Mouse (Mus musculus) CH12.LX (cell line): ENCODE data around the gene Dcaf6. TPM values are rescaled to one million over a fixed set of nuclear protein-coding genes. Genes with fewer than 3 reads are reported as not detected.
A peak's percentile ranks its signal among the peaks of the same experiment; 100 is the strongest.

Source experiments
- DNase-seq: peaks from one replicate; pipeline ENCODE4 v3.0.0-alpha.2; 2013; ENCODE audit errors: extremely low read depth
- H3K27ac ChIP-seq: 2 replicates; pipeline ENCODE4 v1.5.1; 2012; ENCODE audit warnings: low read depth, mild to moderate bottlenecking, control low read depth, moderate library complexity; ENCODE audit not compliant: insufficient read depth
- H3K27me3 ChIP-seq: replicated peaks from 2 replicates; pipeline ENCODE3; 2012; ENCODE audit warnings: inconsistent platforms
- H3K36me3 ChIP-seq, 2 experiments: replicated peaks in 1 of 2; 2 replicates each; pipeline versions ENCODE3 to v1.6.1; 2012; ENCODE audit warnings: inconsistent platforms in 1 of 2, low read length in 1 of 2, mild to moderate bottlenecking in 1 of 2, mixed read lengths in 1 of 2, moderate library complexity in 1 of 2; ENCODE audit not compliant: control insufficient read depth in 1 of 2, insufficient read depth in 1 of 2
- H3K4me1 ChIP-seq, 2 experiments: 2 replicates each; pipeline ENCODE4 v1.6.1; 2012; ENCODE audit warnings: inconsistent platforms in 1 of 2, moderate library complexity in 1 of 2; ENCODE audit not compliant: insufficient read depth in 2 of 2, control insufficient read depth in 1 of 2
- H3K4me2 ChIP-seq: 2 replicates; pipeline ENCODE4 v1.6.1; 2012; ENCODE audit warnings: low read depth, mild to moderate bottlenecking, control low read depth; ENCODE audit not compliant: poor library complexity, insufficient read depth, severe bottlenecking
- H3K4me3 ChIP-seq, 3 experiments: fragments of 150-350 bp in 1 of 3; sonication (generic) in 1 of 3; replicated peaks in 1 of 3; 2 replicates each; pipeline versions ENCODE3 to v1.5.1; 2011 to 2012; ENCODE audit warnings: low read depth in 2 of 3, low read length in 2 of 3, mild to moderate bottlenecking in 2 of 3, moderate library complexity in 2 of 3, control low read depth in 1 of 3, improper control_type of control experiment in 1 of 3, inconsistent platforms in 1 of 3, mixed read lengths in 1 of 3; ENCODE audit not compliant: poor library complexity in 1 of 3
- H3K79me2 ChIP-seq: replicated peaks from 2 replicates; pipeline ENCODE4 v1.6.1; 2012; ENCODE audit warnings: mild to moderate bottlenecking, moderate library complexity; ENCODE audit not compliant: control insufficient read depth, poor library complexity, insufficient read depth, severe bottlenecking; ENCODE audit errors: extremely low read depth
- H3K9ac ChIP-seq: 2 replicates; pipeline ENCODE4 v1.6.1; 2012; ENCODE audit warnings: low read depth, mild to moderate bottlenecking, control low read depth, moderate library complexity; ENCODE audit not compliant: insufficient read depth
- H3K9me3 ChIP-seq: replicated peaks from 2 replicates; pipeline ENCODE3; 2012; ENCODE audit warnings: low read length, inconsistent platforms, mixed read lengths
- E2F4 ChIP-seq: IDR thresholded peaks from 2 replicates; pipeline ENCODE4 v1.6.1; 2011; ENCODE audit warnings: low read depth, low read length, improper control_type of control experiment; ENCODE audit not compliant: insufficient replicate concordance
- EP300 ChIP-seq: IDR thresholded peaks from 2 replicates; pipeline ENCODE4 v1.6.1; 2011; ENCODE audit warnings: low read length, improper control_type of control experiment
- ETS1 ChIP-seq: conservative IDR thresholded peaks from 2 replicates; pipeline ENCODE4 v1.6.1; 2012; ENCODE audit warnings: low read depth, mild to moderate bottlenecking, inconsistent platforms, low read length, improper control_type of control experiment, moderate library complexity
- MAX ChIP-seq: IDR thresholded peaks from 2 replicates; pipeline ENCODE4 v1.6.1; 2011; ENCODE audit warnings: low read length, improper control_type of control experiment
- NELFE ChIP-seq: IDR thresholded peaks from 2 replicates; pipeline ENCODE4 v1.6.1; 2011; ENCODE audit warnings: low read depth, low read length, improper control_type of control experiment
- NRF1 ChIP-seq: IDR thresholded peaks from 2 replicates; pipeline ENCODE4 v1.6.1; 2014; ENCODE audit warnings: low read depth, mild to moderate bottlenecking, inconsistent platforms, low read length, improper control_type of control experiment, moderate library complexity
- POLR2A ChIP-seq: IDR thresholded peaks from 2 replicates; pipeline ENCODE4 v1.6.1; 2011; ENCODE audit warnings: low read depth, mild to moderate bottlenecking, improper control_type of control experiment, low read length
- POLR2AphosphoS2 ChIP-seq: IDR thresholded peaks from 2 replicates; pipeline ENCODE4 v1.6.1; 2011; ENCODE audit warnings: low read depth, low read length, improper control_type of control experiment
- RCOR1 ChIP-seq: conservative IDR thresholded peaks from 2 replicates; pipeline ENCODE4 v1.6.1; 2012; ENCODE audit warnings: low read depth, mild to moderate bottlenecking, inconsistent platforms, low read length, improper control_type of control experiment
- SIN3A ChIP-seq: IDR thresholded peaks from 2 replicates; pipeline ENCODE4 v1.6.1; 2012; ENCODE audit warnings: low read length, improper control_type of control experiment, inconsistent platforms
- TCF12 ChIP-seq: IDR thresholded peaks from 2 replicates; pipeline ENCODE4 v1.6.1; 2014; ENCODE audit warnings: low read depth, mild to moderate bottlenecking, inconsistent platforms, low read length, improper control_type of control experiment
- UBTF ChIP-seq: IDR thresholded peaks from 2 replicates; pipeline ENCODE4 v1.6.1; 2012; ENCODE audit warnings: low read depth, mild to moderate bottlenecking, inconsistent platforms, low read length, improper control_type of control experiment, moderate library complexity
- ZMIZ1 ChIP-seq: IDR thresholded peaks from 2 replicates; pipeline ENCODE4 v1.6.1; 2012; ENCODE audit warnings: low read depth, mild to moderate bottlenecking, inconsistent platforms, low read length, improper control_type of control experiment
- ZNF384 ChIP-seq: IDR thresholded peaks from 2 replicates; pipeline ENCODE4 v1.6.1; 2012; ENCODE audit warnings: low read depth, low read length, improper control_type of control experiment, inconsistent platforms
- dilution Hi-C: fragments of 300-500 bp; cut with MboI; formaldehyde crosslinking; loops from 2 replicates; pipeline ENCODE4 v1.14.3; 2020; ENCODE audit warnings: low sequenced_read_pairs; ENCODE audit not compliant: extremely low pct_unique_long_range_greater_than_20kb, extremely low pct_ligation_motif_present
- in situ Hi-C: fragments of 300-500 bp; cut with MboI; formaldehyde crosslinking; loops from 3 replicates; pipeline ENCODE4 v1.14.3; 2019; ENCODE audit warnings: low sequenced_read_pairs, low pct_ligation_motif_present, low pct_unique_long_range_greater_than_20kb, mixed read lengths
- polyA plus RNA-seq: library from polyadenylated mRNA; unstranded; fragments of >175 nt; gene quantifications from 2 replicates; pipeline ENCODE4 v1.2.1, GENCODE M21; 2012; ENCODE audit warnings: low read depth; ENCODE audit not compliant: insufficient read length
- total RNA-seq, 2 experiments: library from RNA; depleted of rRNA; stranded (reverse); fragments of 300-350 nt in 1 of 2; fragments of >200 nt in 1 of 2; gene quantifications; 2 replicates each; pipeline ENCODE4 v1.2.3; 2012 to 2014

The Dcaf6 gene
- total and polyA plus RNA-seq, 3 experiments: 3.7 to 4.1 (median 4.1) TPM

DNA sequence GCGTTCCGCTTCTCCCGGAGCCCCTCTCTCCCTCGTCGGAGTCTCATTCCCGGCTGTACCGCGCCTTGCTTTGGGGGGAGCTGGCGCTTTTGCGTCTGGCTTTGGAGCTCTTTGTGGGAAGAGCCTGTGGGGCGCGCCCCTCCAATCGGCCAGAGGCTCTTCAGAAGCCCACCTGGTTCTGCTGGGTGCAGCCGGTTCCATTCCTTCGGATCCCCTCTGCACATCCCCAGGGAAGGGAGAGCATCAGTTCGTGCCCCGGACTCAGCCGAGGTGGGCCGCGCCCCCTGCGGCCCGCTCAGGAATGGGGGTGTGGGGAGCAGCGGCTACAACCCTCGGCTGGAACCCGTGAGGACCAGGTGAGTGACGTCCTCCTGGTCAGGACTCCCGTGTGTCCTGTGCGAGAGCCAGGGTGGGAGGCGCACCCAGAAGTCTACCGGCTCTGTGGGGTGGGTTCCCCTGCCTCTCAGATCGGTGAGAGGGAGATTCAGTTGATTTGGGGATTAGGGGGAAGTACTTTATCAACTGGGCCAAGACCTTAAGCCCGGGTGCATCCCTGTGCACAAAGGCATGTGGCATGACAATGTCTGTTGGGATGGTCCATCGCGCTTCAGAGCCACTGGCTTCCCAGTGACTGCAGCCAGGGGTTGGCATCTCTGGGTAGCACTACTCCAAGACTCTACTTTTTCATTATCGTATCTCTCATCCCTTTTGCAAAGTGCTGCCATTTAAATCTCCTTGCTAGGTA is 177.9 kb downstream of the Dcaf6 start:
- Histone ChIP-seq H3K79me2 (no peaks in the 10 kb centered on the region), H3K27me3 (peaks cover 35% of the 10 kb centered on the region), H3K4me1 (peaks cover 6 to 16% of the 10 kb centered on the region in 2 experiments), H3K4me2 (peak overlapping the region; percentile 95), H3K36me3 (no peaks in the 10 kb centered on the region), H3K9ac (peak overlapping the region; percentile 16), H3K9me3 (no peaks in the 10 kb centered on the region), H3K4me3 (peak overlapping the region in 2 of 3 experiments; percentile 50 to 56), H3K27ac (no peak overlapping the region)
- DNase-seq: no peak
- TF ChIP-seq NELFE (no peak), SIN3A (no peak), E2F4 (no peak), TCF12 (no peak)
- in situ Hi-C loops (no loop called here), dilution Hi-C loops (no loop called here)

DNA sequence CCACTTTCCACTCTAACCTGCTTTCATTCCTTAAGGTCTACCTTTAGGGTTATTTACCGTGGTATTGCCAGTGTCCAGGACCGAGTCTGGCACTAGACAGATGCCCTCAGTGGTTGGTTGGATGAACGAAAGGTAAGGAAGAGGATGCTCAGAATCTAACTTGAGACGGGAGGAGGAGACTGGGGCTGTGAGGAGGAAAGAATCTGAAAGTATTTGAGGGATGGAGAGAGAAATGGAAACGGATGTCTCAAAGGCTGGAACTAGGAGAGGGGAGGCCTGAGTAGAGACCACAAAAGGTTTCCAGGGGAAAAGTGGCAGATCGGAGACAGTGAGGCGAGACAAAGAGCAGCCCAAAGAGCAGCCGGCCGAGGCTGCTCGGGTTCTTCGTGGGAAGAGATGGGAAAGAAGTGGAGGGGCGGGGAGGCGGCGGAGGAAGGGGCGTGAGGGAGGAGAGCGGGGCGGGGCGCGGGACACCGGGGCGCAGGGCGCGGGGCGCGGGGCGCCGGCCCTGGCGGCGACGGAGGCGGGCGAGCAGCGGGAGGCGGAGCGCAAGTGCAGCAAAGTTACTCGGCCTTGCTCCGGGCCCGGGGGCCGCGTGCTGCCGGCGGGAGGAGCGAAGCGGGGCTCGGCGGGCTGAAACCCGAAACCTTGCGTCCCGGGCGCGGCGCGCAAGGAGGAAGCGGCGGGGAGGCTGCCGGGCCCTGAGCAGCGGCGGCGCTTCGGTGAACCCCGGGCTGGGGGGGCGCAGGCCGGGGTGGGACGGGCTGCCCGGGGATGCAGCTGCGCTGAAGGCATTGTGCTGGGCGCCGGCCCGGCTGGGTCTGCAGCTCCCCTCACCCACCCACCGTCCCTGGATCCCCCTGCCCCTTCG is 178.7 kb downstream of the Dcaf6 start:
- dilution Hi-C loops: no loop called here
- no peaks in the 10 kb centered on the region for H3K9me3 ChIP-seq
- TF ChIP-seq POLR2AphosphoS2: no peak
- no peak for TF ChIP-seq POLR2A
- TF ChIP-seq NRF1: peak; percentile 24; the same call in 1 of the 2 replicates
- TF ChIP-seq TCF12: no peak
- no peak for TF ChIP-seq ZNF384
- peak; percentile 83 for TF ChIP-seq UBTF
- no peak for TF ChIP-seq ETS1
- TF ChIP-seq EP300: no peak
- TF ChIP-seq, all 38 proteins: peak for 2
- Histone ChIP-seq H3K4me2 (peak overlapping the region; percentile 95), H3K27ac (no peak overlapping the region), H3K36me3 (no peaks in the 10 kb centered on the region), H3K4me3 (peak overlapping the region in 2 of 3 experiments; percentile 50 to 56), H3K27me3 (peaks cover 35% of the 10 kb centered on the region), H3K4me1 (peaks cover 6 to 16% of the 10 kb centered on the region in 2 experiments), H3K9ac (peak overlapping the region; percentile 16), H3K79me2 (no peaks in the 10 kb centered on the region)
- in situ Hi-C loops: no loop called here
- no peak for DNase-seq

DNA sequence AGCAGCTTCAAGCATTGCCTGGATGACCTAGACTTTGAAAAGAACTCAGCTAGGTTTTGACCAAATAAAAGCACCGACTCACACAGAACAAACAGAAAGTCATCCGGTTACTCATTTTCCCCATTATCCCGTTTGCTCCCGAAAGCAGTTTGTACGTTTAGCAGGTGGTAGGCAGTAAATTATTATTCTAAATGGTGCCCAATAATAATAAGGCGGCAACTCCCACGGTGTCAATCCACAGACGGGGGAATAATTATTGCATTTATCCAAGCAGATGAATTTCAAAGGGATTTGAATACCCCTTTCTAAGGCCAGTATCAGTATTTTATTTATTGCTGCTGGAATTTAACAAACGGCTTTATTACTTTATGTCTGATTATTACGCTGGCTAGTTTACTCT is 179.5 kb downstream of the Dcaf6 start:
- no peaks in the 10 kb centered on the region for H3K79me2 ChIP-seq
- no peak overlapping the region for H3K9ac ChIP-seq
- H3K36me3 ChIP-seq: no peaks in the 10 kb centered on the region
- no peak overlapping the region for H3K4me2 ChIP-seq
- peaks cover 35% of the 10 kb centered on the region for H3K27me3 ChIP-seq
- H3K9me3 ChIP-seq: no peaks in the 10 kb centered on the region
- no peak overlapping the region for H3K4me3 ChIP-seq
- dilution Hi-C loops (no loop called here), in situ Hi-C loops (no loop called here)
- H3K4me1 ChIP-seq: peaks cover 6 to 16% of the 10 kb centered on the region in 2 experiments
- no peak overlapping the region for H3K27ac ChIP-seq
- TF ChIP-seq MAX (no peak), ZMIZ1 (no peak), RCOR1 (no peak)
- no peak for DNase-seq
